Mouse (Mus musculus): ENCODE measurements at regions not wholly inside any gene's neighbourhood (a gene's known extent, or its start where the extent isn't known, plus 50 kb on each side); places are given as distances from the start of the nearest gene placed in this dataset.
A peak's percentile ranks its signal among the peaks of the same experiment; 100 is the strongest.

GRCm38 (mm10) chr3:40164181-40164580, 366.9 kb upstream of the Intu start:
- H3K27me3 ChIP-seq (ENCODE audit: insufficient read depth, low read length), result no peaks in the 10 kb centered on the region
- WGBS, result 58% methylated on average over 1 of the region's 1 CpGs
- H3K36me3 ChIP-seq (ENCODE audit: insufficient read depth, low read length), result no peaks in the 10 kb centered on the region
- no peak for TF ChIP-seq CTCF (IDR thresholded peaks at IDR 0.05; ENCODE audit: low read depth)
- H3K4me1 ChIP-seq (ENCODE audit: insufficient read depth, low read length), result no peaks in the 10 kb centered on the region
- H3K27ac ChIP-seq, result no peak overlapping the region
- no peak overlapping the region for H3K4me3 ChIP-seq (ENCODE audit: low read length)
- ATAC-seq (no peak), DNase-seq (ENCODE audit: low spot score) (no peak)
- H3K9me3 ChIP-seq (ENCODE audit: low read length), result no peaks in the 10 kb centered on the region
- no peak overlapping the region for H3K4me2 ChIP-seq (ENCODE audit: low read depth, low read length)
- H3K9ac ChIP-seq (replicated peaks; ENCODE audit: low read length), result no peak overlapping the region

- no peaks in the 10 kb centered on the region for H3K27me3 ChIP-seq (ENCODE audit: insufficient read depth, low read length)
- no peaks in the 10 kb centered on the region for H3K36me3 ChIP-seq (ENCODE audit: insufficient read depth, low read length)
- H3K27ac ChIP-seq, result no peak overlapping the region
- H3K4me1 ChIP-seq (ENCODE audit: insufficient read depth, low read length), result no peaks in the 10 kb centered on the region
- H3K9me3 ChIP-seq (ENCODE audit: low read length), result no peaks in the 10 kb centered on the region
- DNase-seq (ENCODE audit: low spot score) (no peak), ATAC-seq (no peak)
- H3K4me3 ChIP-seq (ENCODE audit: low read length), result no peak overlapping the region
- H3K4me2 ChIP-seq (ENCODE audit: low read depth, low read length), result no peak overlapping the region
- no peak overlapping the region for H3K9ac ChIP-seq (replicated peaks; ENCODE audit: low read length)
- peak; percentile 20; the same call in 1 of the 2 replicates for TF ChIP-seq CTCF (IDR thresholded peaks at IDR 0.05; ENCODE audit: low read depth)
- WGBS, result 67% methylated on average over 12 of the region's 12 CpGs
Observed at GRCm38 (mm10) chr3:40167970-40168626, 363.0 kb upstream of the Intu start.

- Histone ChIP-seq H3K4me2 (ENCODE audit: low read depth, low read length) (no peak overlapping the region), H3K27me3 (ENCODE audit: insufficient read depth, low read length) (no peaks in the 10 kb centered on the region), H3K27ac (no peak overlapping the region), H3K9ac (replicated peaks; ENCODE audit: low read length) (no peak overlapping the region), H3K36me3 (ENCODE audit: insufficient read depth, low read length) (no peaks in the 10 kb centered on the region), H3K4me3 (ENCODE audit: low read length) (no peak overlapping the region), H3K9me3 (ENCODE audit: low read length) (no peaks in the 10 kb centered on the region), H3K4me1 (ENCODE audit: insufficient read depth, low read length) (no peaks in the 10 kb centered on the region)
- WGBS, result 94% methylated on average over 2 of the region's 2 CpGs
- no peak for DNase-seq (ENCODE audit: low spot score)
- ATAC-seq, result no peak
- TF ChIP-seq CTCF (IDR thresholded peaks at IDR 0.05; ENCODE audit: low read depth), result no peak
Observed at GRCm38 (mm10) chr3:40169590-40169989, 361.5 kb upstream of the Intu start.

- ATAC-seq (no peak), DNase-seq (ENCODE audit: low spot score) (no peak)
- Histone ChIP-seq H3K4me1 (ENCODE audit: insufficient read depth, low read length) (no peaks in the 10 kb centered on the region), H3K9ac (replicated peaks; ENCODE audit: low read length) (no peak overlapping the region), H3K27me3 (ENCODE audit: insufficient read depth, low read length) (no peaks in the 10 kb centered on the region), H3K9me3 (ENCODE audit: low read length) (no peaks in the 10 kb centered on the region), H3K4me3 (ENCODE audit: low read length) (no peak overlapping the region), H3K36me3 (ENCODE audit: insufficient read depth, low read length) (no peaks in the 10 kb centered on the region), H3K4me2 (ENCODE audit: low read depth, low read length) (no peak overlapping the region), H3K27ac (no peak overlapping the region)
- no peak for TF ChIP-seq CTCF (IDR thresholded peaks at IDR 0.05; ENCODE audit: low read depth)
- 73% methylated on average over 3 of the region's 3 CpGs for WGBS
Observed at GRCm38 (mm10) chr3:40179726-40180317, 351.3 kb upstream of the Intu start.

GRCm38 (mm10) chr3:40185597-40186320, 345.3 kb upstream of the Intu start:
- no peaks in the 10 kb centered on the region for H3K4me1 ChIP-seq (ENCODE audit: insufficient read depth, low read length)
- no peak overlapping the region for H3K4me2 ChIP-seq (ENCODE audit: low read depth, low read length)
- no peaks in the 10 kb centered on the region for H3K27me3 ChIP-seq (ENCODE audit: insufficient read depth, low read length)
- 87% methylated on average over 5 of the region's 5 CpGs for WGBS
- no peak for TF ChIP-seq CTCF (IDR thresholded peaks at IDR 0.05; ENCODE audit: low read depth)
- no peaks in the 10 kb centered on the region for H3K9me3 ChIP-seq (ENCODE audit: low read length)
- no peak overlapping the region for H3K27ac ChIP-seq
- no peak overlapping the region for H3K4me3 ChIP-seq (ENCODE audit: low read length)
- no peak overlapping the region for H3K9ac ChIP-seq (replicated peaks; ENCODE audit: low read length)
- DNase-seq (ENCODE audit: low spot score), result no peak
- no peaks in the 10 kb centered on the region for H3K36me3 ChIP-seq (ENCODE audit: insufficient read depth, low read length)
- no peak for ATAC-seq

- no peak overlapping the region for H3K27ac ChIP-seq
- WGBS, result 80% methylated on average over 6 of the region's 6 CpGs
- no peaks in the 10 kb centered on the region for H3K27me3 ChIP-seq (ENCODE audit: insufficient read depth, low read length)
- TF ChIP-seq CTCF (IDR thresholded peaks at IDR 0.05; ENCODE audit: low read depth), result no peak
- H3K4me1 ChIP-seq (ENCODE audit: insufficient read depth, low read length), result no peaks in the 10 kb centered on the region
- no peak overlapping the region for H3K4me2 ChIP-seq (ENCODE audit: low read depth, low read length)
- no peaks in the 10 kb centered on the region for H3K9me3 ChIP-seq (ENCODE audit: low read length)
- no peaks in the 10 kb centered on the region for H3K36me3 ChIP-seq (ENCODE audit: insufficient read depth, low read length)
- DNase-seq (ENCODE audit: low spot score), result no peak
- no peak overlapping the region for H3K4me3 ChIP-seq (ENCODE audit: low read length)
- H3K9ac ChIP-seq (replicated peaks; ENCODE audit: low read length), result no peak overlapping the region
- ATAC-seq, result no peak
Observed at GRCm38 (mm10) chr3:40189529-40189928, 341.6 kb upstream of the Intu start.

GRCm38 (mm10) chr3:40190024-40190423, 341.1 kb upstream of the Intu start:
- H3K9ac ChIP-seq (replicated peaks; ENCODE audit: low read length), result no peak overlapping the region
- H3K4me3 ChIP-seq (ENCODE audit: low read length), result no peak overlapping the region
- ATAC-seq (no peak), DNase-seq (ENCODE audit: low spot score) (no peak)
- H3K27ac ChIP-seq, result no peak overlapping the region
- no peaks in the 10 kb centered on the region for H3K9me3 ChIP-seq (ENCODE audit: low read length)
- H3K27me3 ChIP-seq (ENCODE audit: insufficient read depth, low read length), result no peaks in the 10 kb centered on the region
- no peak overlapping the region for H3K4me2 ChIP-seq (ENCODE audit: low read depth, low read length)
- no peaks in the 10 kb centered on the region for H3K36me3 ChIP-seq (ENCODE audit: insufficient read depth, low read length)
- TF ChIP-seq CTCF (IDR thresholded peaks at IDR 0.05; ENCODE audit: low read depth), result no peak
- H3K4me1 ChIP-seq (ENCODE audit: insufficient read depth, low read length), result no peaks in the 10 kb centered on the region
- WGBS, result 73% methylated on average over 4 of the region's 4 CpGs
